Mouse (Mus musculus): ENCODE data around the gene Nadk. TPM values are rescaled to one million over a fixed set of nuclear protein-coding genes. Genes with fewer than 3 reads are reported as not detected.

The Nadk gene
- polyA plus RNA-seq, 1 experiment from 2014 or later, result 94.6 TPM

- Histone ChIP-seq H3K27ac (ENCODE audit: low read depth, low read length) (no peak overlapping the region), H3K9me3 (ENCODE audit: control insufficient read depth, low read length) (no peaks in the 10 kb centered on the region), H3K9ac (ENCODE audit: low read depth, low read length) (no peak overlapping the region), H3K36me3 (ENCODE audit: control insufficient read depth, insufficient read depth, low read length) (peaks cover 32% of the 10 kb centered on the region), H3K27me3 (ENCODE audit: control insufficient read depth, insufficient read depth, low read length) (no peaks in the 10 kb centered on the region), H3K4me1 (replicated peaks; ENCODE audit: control insufficient read depth, insufficient read depth, low read length) (no peaks in the 10 kb centered on the region), H3K4me3 (ENCODE audit: low read depth, low read length) (no peak overlapping the region), H3K4me2 (replicated peaks; ENCODE audit: low read depth, low read length) (no peak overlapping the region)
- no peak for DNase-seq (ENCODE audit: low spot score)
- ATAC-seq (ENCODE audit: low FRiP score), result no peak
- WGBS, result 93% methylated on average over 6 of the region's 6 CpGs
These were observed 9.2 kb upstream of the Nadk start for GRCm38 (mm10) chr4:155552917-155553532.

DNA sequence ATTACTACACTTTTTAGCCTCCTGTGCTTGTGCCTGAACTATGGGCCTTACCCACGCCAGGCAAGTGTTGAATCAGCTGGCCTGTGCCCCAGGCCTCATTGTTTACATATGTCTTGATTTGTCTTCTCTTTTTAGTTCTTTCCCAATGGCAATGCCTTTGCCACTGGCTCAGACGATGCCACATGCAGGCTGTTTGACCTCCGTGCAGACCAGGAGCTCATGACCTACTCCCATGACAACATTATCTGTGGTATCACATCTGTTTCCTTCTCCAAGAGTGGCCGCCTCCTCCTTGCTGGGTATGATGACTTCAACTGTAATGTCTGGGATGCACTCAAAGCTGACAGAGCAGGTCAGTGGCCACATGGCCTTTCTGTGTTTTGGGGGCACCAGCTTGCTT lies 7.3 kb upstream of the Nadk start:
- Histone ChIP-seq H3K27ac (ENCODE audit: low read depth, low read length) (no peak overlapping the region), H3K9ac (ENCODE audit: low read depth, low read length) (no peak overlapping the region), H3K4me3 (ENCODE audit: low read depth, low read length) (no peak overlapping the region), H3K4me1 (replicated peaks; ENCODE audit: control insufficient read depth, insufficient read depth, low read length) (no peaks in the 10 kb centered on the region), H3K4me2 (replicated peaks; ENCODE audit: low read depth, low read length) (no peak overlapping the region), H3K9me3 (ENCODE audit: control insufficient read depth, low read length) (no peaks in the 10 kb centered on the region), H3K36me3 (ENCODE audit: control insufficient read depth, insufficient read depth, low read length) (peaks cover 36% of the 10 kb centered on the region), H3K27me3 (ENCODE audit: control insufficient read depth, insufficient read depth, low read length) (no peaks in the 10 kb centered on the region)
- no peak for DNase-seq (ENCODE audit: low spot score)
- 89% methylated on average over 4 of the region's 4 CpGs for WGBS
- no peak for ATAC-seq (ENCODE audit: low FRiP score)

GRCm38 (mm10) chr4:155555464-155555863 lies 6.7 kb upstream of the Nadk start:
- Histone ChIP-seq H3K27me3 (ENCODE audit: control insufficient read depth, insufficient read depth, low read length) (no peaks in the 10 kb centered on the region), H3K4me3 (ENCODE audit: low read depth, low read length) (no peak overlapping the region), H3K9ac (ENCODE audit: low read depth, low read length) (no peak overlapping the region), H3K4me2 (replicated peaks; ENCODE audit: low read depth, low read length) (no peak overlapping the region), H3K27ac (ENCODE audit: low read depth, low read length) (no peak overlapping the region), H3K9me3 (ENCODE audit: control insufficient read depth, low read length) (no peaks in the 10 kb centered on the region), H3K4me1 (replicated peaks; ENCODE audit: control insufficient read depth, insufficient read depth, low read length) (no peaks in the 10 kb centered on the region), H3K36me3 (ENCODE audit: control insufficient read depth, insufficient read depth, low read length) (peaks cover 37% of the 10 kb centered on the region)
- ATAC-seq (ENCODE audit: low FRiP score) (no peak), DNase-seq (ENCODE audit: low spot score) (no peak)
- WGBS, result 79% methylated on average over 1 of the region's 1 CpGs

GRCm38 (mm10) chr4:155559454-155559853 lies 2.7 kb upstream of the Nadk start:
- H3K36me3 ChIP-seq (ENCODE audit: control insufficient read depth, insufficient read depth, low read length), result peaks cover 22% of the 10 kb centered on the region
- no peak for DNase-seq (ENCODE audit: low spot score)
- no peaks in the 10 kb centered on the region for H3K9me3 ChIP-seq (ENCODE audit: control insufficient read depth, low read length)
- H3K9ac ChIP-seq (ENCODE audit: low read depth, low read length), result no peak overlapping the region
- no peak overlapping the region for H3K4me2 ChIP-seq (replicated peaks; ENCODE audit: low read depth, low read length)
- H3K4me3 ChIP-seq (ENCODE audit: low read depth, low read length), result no peak overlapping the region
- H3K27ac ChIP-seq (ENCODE audit: low read depth, low read length), result no peak overlapping the region
- no peak for ATAC-seq (ENCODE audit: low FRiP score)
- peaks cover 4% of the 10 kb centered on the region for H3K4me1 ChIP-seq (replicated peaks; ENCODE audit: control insufficient read depth, insufficient read depth, low read length)
- no peaks in the 10 kb centered on the region for H3K27me3 ChIP-seq (ENCODE audit: control insufficient read depth, insufficient read depth, low read length)
- 79% methylated on average over 6 of the region's 6 CpGs for WGBS

DNA sequence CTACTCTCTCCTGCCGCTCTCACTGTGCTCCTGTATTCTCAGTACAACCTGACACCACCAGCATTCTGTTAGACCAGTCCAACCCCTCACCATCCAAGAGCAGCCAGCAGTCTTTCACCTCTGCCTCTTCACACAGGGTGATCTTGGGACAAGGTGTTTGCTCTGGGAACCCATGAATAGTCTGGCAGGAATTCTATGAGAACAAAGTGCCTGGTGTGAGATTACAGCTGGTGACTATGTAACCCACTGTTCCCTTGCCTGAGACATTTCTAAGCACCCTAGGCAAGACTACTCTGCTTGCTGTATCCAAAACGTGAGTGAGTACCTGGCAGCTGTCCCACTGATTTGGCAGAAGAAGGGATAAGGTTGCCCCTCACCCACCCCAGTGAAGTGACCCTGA lies 1.2 kb upstream of the Nadk start:
- WGBS, result 71% methylated on average over 2 of the region's 2 CpGs
- H3K9me3 ChIP-seq (ENCODE audit: control insufficient read depth, low read length), result no peaks in the 10 kb centered on the region
- no peaks in the 10 kb centered on the region for H3K27me3 ChIP-seq (ENCODE audit: control insufficient read depth, insufficient read depth, low read length)
- H3K4me3 ChIP-seq (ENCODE audit: low read depth, low read length), result no peak overlapping the region
- DNase-seq (ENCODE audit: low spot score), result no peak
- peaks cover 11% of the 10 kb centered on the region; the same call in 1 of the 2 replicates for H3K36me3 ChIP-seq (ENCODE audit: control insufficient read depth, insufficient read depth, low read length)
- H3K4me2 ChIP-seq (replicated peaks; ENCODE audit: low read depth, low read length), result no peak overlapping the region
- ATAC-seq (ENCODE audit: low FRiP score), result no peak
- H3K27ac ChIP-seq (ENCODE audit: low read depth, low read length), result no peak overlapping the region
- H3K9ac ChIP-seq (ENCODE audit: low read depth, low read length), result no peak overlapping the region
- peaks cover 4% of the 10 kb centered on the region for H3K4me1 ChIP-seq (replicated peaks; ENCODE audit: control insufficient read depth, insufficient read depth, low read length)

DNA sequence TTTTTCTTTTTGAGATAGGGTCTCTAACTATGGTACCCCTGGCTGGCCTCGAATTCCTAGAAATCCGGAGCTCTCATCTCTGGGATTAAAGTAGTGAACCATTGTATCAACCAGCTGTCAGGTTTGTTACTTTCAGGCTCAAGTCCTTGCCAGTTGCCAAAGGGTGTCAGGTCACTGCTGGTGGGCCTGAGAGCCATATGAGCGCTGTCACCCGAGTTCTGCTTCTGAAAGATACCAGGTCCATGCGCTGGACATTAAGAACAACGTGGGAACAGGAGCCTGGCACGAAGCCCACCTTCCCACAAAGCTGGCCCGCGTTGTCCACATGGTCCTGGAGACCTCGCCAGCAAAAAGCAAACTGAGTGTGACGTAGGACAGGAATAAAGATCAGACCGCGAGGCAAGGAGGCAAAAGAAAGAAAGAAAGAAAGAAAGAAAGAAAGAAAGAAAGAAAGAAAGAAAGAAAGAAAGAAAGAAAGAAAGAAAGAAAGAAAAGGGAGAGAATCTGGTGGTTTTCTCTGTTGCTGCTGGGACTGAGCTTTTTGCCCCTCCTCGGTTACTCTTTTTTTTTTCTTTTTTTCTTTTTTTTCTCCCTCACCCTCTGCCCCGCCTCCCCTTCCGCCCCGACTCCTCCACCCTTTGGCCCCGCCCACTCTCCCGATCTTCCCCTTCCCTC lies 684 bp downstream of the Nadk start:
- Histone ChIP-seq H3K4me3 (ENCODE audit: low read depth, low read length) (peak overlapping the region; percentile 65), H3K4me1 (replicated peaks; ENCODE audit: control insufficient read depth, insufficient read depth, low read length) (peaks cover 4% of the 10 kb centered on the region), H3K4me2 (replicated peaks; ENCODE audit: low read depth, low read length) (peak overlapping the region; percentile 75), H3K27me3 (ENCODE audit: control insufficient read depth, insufficient read depth, low read length) (no peaks in the 10 kb centered on the region), H3K27ac (ENCODE audit: low read depth, low read length) (peak overlapping the region; percentile 61), H3K9me3 (ENCODE audit: control insufficient read depth, low read length) (no peaks in the 10 kb centered on the region), H3K9ac (ENCODE audit: low read depth, low read length) (peak overlapping the region; percentile 38), H3K36me3 (ENCODE audit: control insufficient read depth, insufficient read depth, low read length) (peaks cover 8% of the 10 kb centered on the region; the same call in 1 of the 2 replicates)
- DNase-seq (ENCODE audit: low spot score) (peak; percentile 52), ATAC-seq (ENCODE audit: low FRiP score) (peak; percentile 43)
- 6% methylated on average over 18 of the region's 19 CpGs for WGBS

- peak overlapping the region; percentile 82 for H3K9ac ChIP-seq (ENCODE audit: low read depth, low read length)
- H3K27ac ChIP-seq (ENCODE audit: low read depth, low read length), result peak overlapping the region; percentile 89
- DNase-seq (ENCODE audit: low spot score) (peak; percentile 97), ATAC-seq (ENCODE audit: low FRiP score) (peak; percentile 96)
- peak overlapping the region; percentile 75 for H3K4me2 ChIP-seq (replicated peaks; ENCODE audit: low read depth, low read length)
- WGBS, result under 1% methylated on average over 68 of the region's 69 CpGs
- H3K9me3 ChIP-seq (ENCODE audit: control insufficient read depth, low read length), result no peaks in the 10 kb centered on the region
- H3K27me3 ChIP-seq (ENCODE audit: control insufficient read depth, insufficient read depth, low read length), result no peaks in the 10 kb centered on the region
- H3K4me3 ChIP-seq (ENCODE audit: low read depth, low read length), result peak overlapping the region; percentile 65
- peaks cover 4% of the 10 kb centered on the region for H3K4me1 ChIP-seq (replicated peaks; ENCODE audit: control insufficient read depth, insufficient read depth, low read length)
- peaks cover 8% of the 10 kb centered on the region; the same call in 1 of the 2 replicates for H3K36me3 ChIP-seq (ENCODE audit: control insufficient read depth, insufficient read depth, low read length)
These were observed 1.4 kb downstream of the Nadk start for GRCm38 (mm10) chr4:155563400-155564231.

DNA sequence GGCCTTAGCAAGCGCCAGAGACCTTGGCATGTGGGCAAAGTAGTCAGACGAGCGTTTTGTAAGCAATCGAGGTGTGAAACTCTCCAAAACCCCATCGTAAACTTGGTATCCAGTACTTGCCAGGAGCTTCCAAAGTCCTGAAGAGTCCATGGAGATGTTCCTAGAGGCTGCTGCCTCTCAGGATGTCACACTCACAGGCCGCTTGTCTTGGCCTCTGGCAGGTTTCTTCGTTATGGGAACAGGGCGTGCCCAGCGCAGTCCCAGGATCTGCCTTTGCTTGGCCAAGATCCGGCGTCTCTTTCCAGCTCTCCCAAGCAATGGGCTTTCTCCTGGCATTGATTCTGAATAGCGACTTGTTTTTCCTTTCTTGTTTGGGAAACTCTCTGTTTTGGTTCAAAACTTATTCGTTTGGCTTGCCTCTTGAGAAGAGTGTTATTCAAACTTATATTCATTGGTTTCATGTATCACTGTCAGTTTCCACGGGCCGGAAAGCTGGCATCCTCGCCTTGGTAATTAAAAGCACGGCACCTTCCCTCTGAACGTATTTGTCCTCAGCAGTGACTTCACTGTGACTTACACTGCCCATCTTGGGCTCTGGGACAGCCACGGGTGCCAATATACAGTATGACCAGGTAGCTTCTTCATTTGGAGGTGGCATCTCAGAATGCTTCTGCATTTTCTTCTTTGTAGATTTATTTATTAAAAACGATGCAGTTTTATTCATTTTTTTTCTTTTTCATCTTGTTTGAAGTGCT lies 2.3 kb downstream of the Nadk start:
- no peaks in the 10 kb centered on the region for H3K9me3 ChIP-seq (ENCODE audit: control insufficient read depth, low read length)
- peak overlapping the region; percentile 65 for H3K4me3 ChIP-seq (ENCODE audit: low read depth, low read length)
- peak overlapping the region; percentile 82 for H3K9ac ChIP-seq (ENCODE audit: low read depth, low read length)
- 16% methylated on average over 20 of the region's 20 CpGs for WGBS
- H3K27me3 ChIP-seq (ENCODE audit: control insufficient read depth, insufficient read depth, low read length), result no peaks in the 10 kb centered on the region
- DNase-seq (ENCODE audit: low spot score), result no peak
- peak overlapping the region; percentile 75 for H3K4me2 ChIP-seq (replicated peaks; ENCODE audit: low read depth, low read length)
- peaks cover 3% of the 10 kb centered on the region; the same call in 1 of the 2 replicates for H3K36me3 ChIP-seq (ENCODE audit: control insufficient read depth, insufficient read depth, low read length)
- H3K4me1 ChIP-seq (replicated peaks; ENCODE audit: control insufficient read depth, insufficient read depth, low read length), result peaks cover 4% of the 10 kb centered on the region
- H3K27ac ChIP-seq (ENCODE audit: low read depth, low read length), result peak overlapping the region; percentile 89
- no peak for ATAC-seq (ENCODE audit: low FRiP score)
